Mouse (Mus musculus): Measurements from ENCODE around the gene Cant1.
A peak's percentile ranks its signal among the peaks of the same experiment; 100 is the strongest.

Cant1 gene

GRCm38 (mm10) chr11:118430291-118430885 is 11.5 kb upstream of the Cant1 start:
- DNase-seq (ENCODE audit: low spot score): no peak

- no peak for DNase-seq (ENCODE audit: low spot score)
These were observed 10.2 kb upstream of the Cant1 start for GRCm38 (mm10) chr11:118428944-118429709.

- no peak for DNase-seq (ENCODE audit: low spot score)
These were observed 9.6 kb upstream of the Cant1 start for GRCm38 (mm10) chr11:118428460-118428868.

- DNase-seq (ENCODE audit: low spot score): no peak
These were observed 9.1 kb upstream of the Cant1 start, which contains the start of gene C1qtnf1 for GRCm38 (mm10) chr11:118427986-118428385. Gene C1qtnf1 (plus strand): TSS chr11:118428203.

GRCm38 (mm10) chr11:118427266-118427779 is 8.4 kb upstream of the Cant1 start:
- DNase-seq (ENCODE audit: low spot score): no peak

GRCm38 (mm10) chr11:118426765-118427164 is 7.9 kb upstream of the Cant1 start:
- no peak for DNase-seq (ENCODE audit: low spot score)

GRCm38 (mm10) chr11:118424621-118425335 is 5.9 kb upstream of the Cant1 start:
- no peak for DNase-seq (ENCODE audit: low spot score)

- peak; percentile 64 for DNase-seq (ENCODE audit: low spot score)
These were observed 4.5 kb upstream of the Cant1 start for GRCm38 (mm10) chr11:118423266-118423971.

- no peak for DNase-seq (ENCODE audit: low spot score)
These were observed 1.4 kb upstream of the Cant1 start for GRCm38 (mm10) chr11:118420261-118420660.

- DNase-seq (ENCODE audit: low spot score): no peak
These were observed 448 bp downstream of the Cant1 start for GRCm38 (mm10) chr11:118418442-118418833.

- no peak for DNase-seq (ENCODE audit: low spot score)
These were observed 1.4 kb downstream of the Cant1 start for GRCm38 (mm10) chr11:118417496-118417895.

- no peak for DNase-seq (ENCODE audit: low spot score)
These were observed 2.8 kb downstream of the Cant1 start for GRCm38 (mm10) chr11:118416046-118416445.

- DNase-seq (ENCODE audit: low spot score): no peak
These were observed 3.3 kb downstream of the Cant1 start for GRCm38 (mm10) chr11:118415630-118416029.

- no peak for DNase-seq (ENCODE audit: low spot score)
These were observed 4.6 kb downstream of the Cant1 start for GRCm38 (mm10) chr11:118414270-118414669.

- DNase-seq (ENCODE audit: low spot score): no peak
These were observed 5.8 kb downstream of the Cant1 start for GRCm38 (mm10) chr11:118413055-118413454.

- no peak for DNase-seq (ENCODE audit: low spot score)
These were observed 6.3 kb downstream of the Cant1 start for GRCm38 (mm10) chr11:118412601-118413000.

- DNase-seq (ENCODE audit: low spot score): no peak
These were observed 7.6 kb downstream of the Cant1 start for GRCm38 (mm10) chr11:118411271-118411670.

GRCm38 (mm10) chr11:118410479-118410878 is 8.4 kb downstream of the Cant1 start:
- DNase-seq (ENCODE audit: low spot score): no peak

- no peak for DNase-seq (ENCODE audit: low spot score)
These were observed 8.8 kb downstream of the Cant1 start for GRCm38 (mm10) chr11:118410073-118410444.

GRCm38 (mm10) chr11:118409106-118410072 is 9.5 kb downstream of the Cant1 start:
- DNase-seq (ENCODE audit: low spot score): no peak

Data from ovary, postnatal 10 days (tissue).